Mouse (Mus musculus): ENCODE data around the gene H6pd. TPM values are rescaled to one million over a fixed set of nuclear protein-coding genes. Genes with fewer than 3 reads are reported as not detected.

Gene H6pd
- total RNA-seq, 2 experiments from 2014 or later = 10.8 to 12.0 TPM

DNA sequence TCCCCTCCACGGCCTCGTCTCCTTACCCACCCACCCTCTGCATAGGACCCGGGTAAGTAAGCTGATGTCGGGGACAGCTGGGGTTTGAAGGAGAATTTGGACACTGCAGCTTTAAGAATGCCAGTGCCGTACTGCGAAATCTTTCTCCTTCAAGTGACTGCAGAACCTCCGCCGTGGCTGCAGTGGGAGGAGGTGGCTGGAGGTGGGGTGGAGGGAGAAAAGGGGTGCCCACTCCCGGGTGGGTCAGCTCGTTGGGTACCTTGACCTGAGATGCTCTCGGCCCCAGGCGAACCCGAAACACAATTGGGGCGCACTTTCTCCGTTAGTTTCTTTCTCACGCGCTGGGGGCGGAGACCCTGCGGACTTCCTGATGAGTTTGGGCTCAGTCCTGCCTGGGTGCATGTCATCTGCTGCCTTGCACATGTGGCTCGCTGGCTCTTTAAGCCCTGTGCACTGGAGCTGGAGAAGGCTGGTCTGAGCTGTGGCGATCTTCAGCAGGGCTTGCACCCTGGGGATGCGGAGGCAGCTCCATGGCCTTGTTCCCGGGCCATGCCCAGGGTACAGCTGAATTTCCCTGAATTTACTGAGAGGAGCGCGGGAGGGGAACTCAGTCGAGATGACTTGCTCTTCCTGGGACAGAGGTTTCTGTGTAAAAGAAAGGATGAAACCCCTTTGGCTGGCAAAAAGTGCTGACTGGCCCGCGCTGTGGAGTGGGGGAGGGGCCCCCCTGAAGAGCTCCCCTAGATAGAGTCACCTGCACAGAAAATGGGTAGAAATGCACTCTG is 21.8 kb upstream of the H6pd start:
- peak; percentile 47 to 74 for DNase-seq (ENCODE audit: low spot score in 2 of 2)
- intact Hi-C loops (cut with DNase I) = loop anchor here (1.0 kb wide), 1 partner anchor 189 kb away; no protein-coding TSS in a partner anchor

DNA sequence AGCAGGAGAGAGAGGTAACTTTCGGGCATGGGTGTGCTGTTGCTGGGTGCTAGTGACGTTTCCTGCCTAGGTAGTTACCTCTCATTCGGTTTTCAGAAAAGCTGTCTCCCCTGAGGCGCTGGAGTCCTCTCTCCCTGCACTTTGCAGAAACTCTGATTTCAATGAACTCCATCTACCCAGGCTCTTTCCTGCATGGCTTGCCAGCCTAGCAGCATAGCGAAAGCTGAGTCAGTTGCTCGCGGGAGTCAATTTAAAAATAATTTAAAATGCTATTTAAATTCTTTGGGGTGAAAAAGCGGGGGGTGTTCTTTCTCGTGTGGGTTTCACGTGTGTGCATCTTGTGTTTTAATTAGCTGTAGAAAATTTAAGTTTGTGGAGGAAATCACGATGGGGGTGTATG is 21.1 kb upstream of the H6pd start:
- peak; percentile 43 to 83 for DNase-seq (ENCODE audit: low spot score in 2 of 2)
- intact Hi-C loops (cut with DNase I) = loop anchor here (1.0 kb wide), 1 partner anchor 189 kb away; no protein-coding TSS in a partner anchor

DNA sequence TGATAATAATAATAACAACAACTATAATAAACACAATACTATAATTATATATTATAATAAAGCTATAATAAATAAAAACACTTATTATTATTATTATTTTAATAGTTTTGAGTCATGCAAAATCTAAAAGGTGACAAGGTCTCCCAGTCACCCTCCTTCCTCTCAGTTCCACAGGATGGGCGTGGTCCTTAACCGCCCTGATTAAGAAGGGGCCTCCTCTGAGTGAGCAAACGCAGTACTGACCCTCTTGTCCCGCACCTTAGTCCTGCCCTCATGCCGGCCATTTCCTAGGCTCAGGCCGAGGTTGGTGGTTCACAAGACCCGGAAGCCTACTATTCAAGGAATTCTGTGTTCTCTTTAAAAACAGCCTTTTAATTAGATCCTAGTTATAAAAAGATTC is 14.7 kb upstream of the H6pd start:
- no peak for DNase-seq (ENCODE audit: low spot score in 2 of 2)
- intact Hi-C loops (cut with DNase I) = no loop called here

DNA sequence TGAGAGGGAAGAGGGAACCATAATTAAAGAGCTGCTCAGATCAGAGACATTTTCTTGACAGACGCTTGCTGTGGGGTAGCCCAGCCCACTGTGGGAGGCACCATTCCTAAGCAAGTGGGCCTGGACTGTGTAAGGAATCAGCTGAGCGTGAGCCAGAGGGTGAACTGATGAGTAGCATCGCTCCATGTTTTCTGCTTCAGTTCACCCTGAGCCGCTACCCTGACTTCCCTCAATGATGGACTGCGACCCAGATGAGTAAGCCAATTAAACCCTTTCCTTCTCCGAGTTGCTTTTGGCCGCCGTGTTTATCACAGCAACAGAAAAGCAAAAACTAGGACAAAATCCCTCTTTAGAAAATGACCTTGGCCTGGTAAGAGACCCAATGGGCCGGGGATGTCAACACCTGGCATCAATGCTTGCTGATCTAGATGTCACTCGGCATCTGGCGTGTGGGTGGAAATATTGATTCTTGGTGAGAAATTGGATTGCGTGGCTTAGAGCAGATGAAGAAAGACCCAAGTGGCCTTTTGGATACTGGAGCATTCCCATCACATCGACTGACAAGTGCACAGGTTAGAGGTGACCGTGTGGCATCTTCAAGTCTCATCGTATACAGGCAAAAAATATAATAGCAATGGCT is 11.0 kb upstream of the H6pd start:
- intact Hi-C loops (cut with DNase I) = no loop called here

DNA sequence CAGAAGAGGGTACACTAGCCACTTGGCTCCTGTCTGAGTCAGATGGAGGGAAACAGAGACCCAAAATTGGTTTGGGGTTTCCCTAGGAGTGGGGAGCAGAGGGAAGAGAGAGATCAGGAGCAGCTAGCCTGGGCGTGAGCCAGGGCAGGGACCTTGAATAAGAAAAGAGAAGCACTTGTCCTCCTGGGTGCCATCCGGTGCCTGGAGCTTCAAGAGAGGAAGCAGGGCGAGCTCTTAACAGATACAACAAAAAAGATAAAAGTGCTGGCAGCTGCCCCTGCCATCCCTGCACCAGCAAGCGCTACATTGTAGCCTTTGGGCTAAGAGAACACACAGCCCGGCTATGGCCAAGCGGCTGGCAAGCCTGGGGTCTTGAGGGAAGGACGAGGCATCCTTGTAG is 6.6 kb upstream of the H6pd start:
- no peak for DNase-seq (ENCODE audit: low spot score in 2 of 2)
- intact Hi-C loops (cut with DNase I) = no loop called here

More for the DNA sequence above, 11.0 kb upstream of the H6pd start:
- DNase-seq (ENCODE audit: low spot score in 2 of 2) = no peak

DNA sequence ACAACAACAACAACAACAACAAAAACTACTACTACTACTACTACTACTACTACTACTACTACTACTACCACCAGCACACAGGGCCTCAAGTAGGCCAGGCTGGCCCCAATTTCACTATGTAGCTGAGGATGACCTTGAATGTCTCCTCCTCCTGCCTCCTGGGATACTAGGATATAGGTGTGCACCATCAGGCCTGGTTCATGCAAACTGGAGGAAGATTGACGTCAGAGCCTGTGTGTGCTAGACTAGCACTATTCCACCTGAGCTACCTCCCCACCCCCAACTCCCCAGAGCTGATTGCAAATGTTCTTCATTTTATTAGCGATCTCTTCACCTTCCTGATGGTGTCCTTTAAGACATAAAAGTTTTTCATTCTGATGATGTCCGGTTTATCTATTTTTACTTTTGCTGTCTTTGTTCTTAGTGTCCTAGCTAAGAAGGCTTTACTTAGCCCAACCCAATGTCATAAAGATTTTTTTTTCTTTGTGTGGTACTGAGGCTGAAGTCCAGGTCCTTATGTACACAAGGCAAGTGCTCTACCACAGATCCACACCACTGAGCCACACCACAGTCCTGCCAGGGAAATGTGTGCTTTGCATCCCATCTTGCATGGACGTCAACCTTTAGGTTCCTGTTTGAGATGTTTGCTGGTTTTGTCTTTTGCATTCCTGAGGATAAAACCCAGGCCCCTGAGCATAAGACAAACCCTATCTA is 5.7 kb upstream of the H6pd start:
- DNase-seq (ENCODE audit: low spot score in 2 of 2) = no peak
- intact Hi-C loops (cut with DNase I) = no loop called here

DNA sequence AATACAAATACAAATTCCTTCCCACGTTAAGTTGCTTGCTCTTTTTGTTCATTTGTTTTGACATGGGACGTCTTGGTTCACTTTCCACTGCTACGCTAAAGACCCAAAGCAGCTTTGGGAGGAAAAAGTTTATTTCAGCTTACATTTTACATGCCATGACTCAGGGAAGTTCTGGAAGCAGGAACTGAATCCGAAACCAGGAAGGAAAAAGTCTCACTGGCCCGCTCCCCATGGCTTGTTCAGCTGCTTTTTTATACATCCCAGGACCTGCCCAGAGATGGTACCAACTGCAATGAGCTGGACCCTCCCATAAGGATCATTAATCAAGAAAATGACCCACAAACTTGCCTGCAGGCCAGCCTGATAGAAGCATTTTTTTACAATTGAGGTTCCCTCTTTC is 5.0 kb upstream of the H6pd start:
- intact Hi-C loops (cut with DNase I) = no loop called here
- no peak for DNase-seq (ENCODE audit: low spot score in 2 of 2)

DNA sequence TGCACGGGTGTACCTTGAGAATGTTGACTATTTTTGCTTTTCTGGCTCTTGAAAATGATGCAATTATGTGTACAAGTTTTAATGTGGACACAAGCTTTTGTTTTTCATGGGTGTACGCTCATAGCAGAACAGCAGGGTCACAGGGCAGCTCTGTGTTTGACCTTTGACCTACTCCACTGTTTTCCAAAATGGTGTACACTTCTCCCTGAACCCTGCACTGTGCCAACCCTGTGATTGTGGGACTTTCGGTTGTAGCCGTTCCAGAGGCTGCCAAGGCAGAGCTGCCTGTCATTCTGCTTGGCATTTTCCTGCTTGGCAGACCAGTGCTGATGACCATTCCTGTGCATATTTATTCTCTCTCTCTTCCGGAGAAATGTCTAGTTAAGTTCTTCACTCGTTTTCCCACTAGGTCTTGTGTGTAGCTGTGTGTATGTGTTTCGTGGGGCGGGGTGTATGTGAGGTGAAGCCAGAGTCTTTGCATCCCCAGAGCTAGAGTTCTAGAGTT is 4.4 kb upstream of the H6pd start:
- DNase-seq (ENCODE audit: low spot score in 2 of 2) = no peak
- intact Hi-C loops (cut with DNase I) = no loop called here

DNA sequence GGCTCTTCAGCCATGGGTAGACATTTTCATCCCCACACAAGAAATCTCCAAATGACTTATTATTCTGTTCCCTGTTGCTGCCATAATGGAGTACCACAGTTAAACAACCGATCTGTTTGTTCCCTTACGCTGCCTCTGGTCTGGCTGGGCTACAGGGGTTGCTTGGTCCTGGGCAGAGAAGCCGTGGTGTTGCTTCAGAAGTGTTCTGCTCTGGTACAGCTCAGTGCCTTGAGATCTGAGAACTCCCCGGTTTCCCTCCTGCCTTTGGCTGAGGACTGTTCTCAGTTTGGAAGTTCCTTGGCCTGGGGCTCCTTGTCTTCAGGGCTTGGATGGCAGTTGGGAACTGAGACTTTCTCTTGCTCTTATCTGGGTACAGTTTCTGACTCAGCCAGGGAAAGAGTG is 3.5 kb upstream of the H6pd start:
- DNase-seq (ENCODE audit: low spot score in 2 of 2) = no peak
- intact Hi-C loops (cut with DNase I) = no loop called here

DNA sequence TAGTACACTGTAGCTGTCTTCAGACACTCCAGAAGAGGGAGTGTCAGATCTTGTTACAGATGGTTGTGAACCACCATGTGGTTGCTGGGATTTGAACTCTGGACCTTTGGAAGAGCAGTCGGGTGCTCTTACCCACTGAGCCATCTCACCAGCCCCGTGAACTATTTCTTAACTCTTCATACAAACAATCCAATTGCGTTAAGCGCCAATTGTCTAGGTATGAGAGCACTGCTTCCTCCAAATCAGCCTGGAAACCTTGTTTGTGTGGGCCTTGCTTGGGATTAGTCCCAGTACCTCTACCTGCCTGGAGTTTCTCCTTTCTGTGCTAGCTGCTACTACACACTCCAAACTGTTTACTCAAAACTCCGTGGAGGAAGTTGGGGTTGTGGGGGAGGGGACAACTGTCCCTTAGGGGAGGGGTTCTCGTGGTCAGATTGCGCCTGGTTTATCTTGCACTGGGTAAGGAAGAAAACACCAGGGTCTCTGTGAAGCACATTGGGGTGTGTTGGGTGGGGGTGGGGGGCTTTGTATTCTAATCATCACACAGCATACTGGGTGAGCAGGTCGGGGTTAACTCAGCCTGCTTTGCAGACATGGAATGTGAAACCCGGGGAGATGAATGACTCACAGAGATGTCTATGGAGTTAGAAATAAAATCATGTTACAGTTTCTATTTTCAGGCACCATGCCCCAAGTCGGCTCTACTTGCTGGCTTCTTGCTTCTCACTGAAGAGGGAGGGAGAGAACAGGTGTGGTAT is 2.9 kb upstream of the H6pd start:
- peak in 1 of 2 experiments; percentile 68 for DNase-seq (ENCODE audit: low spot score in 2 of 2)
- intact Hi-C loops (cut with DNase I) = no loop called here

DNA sequence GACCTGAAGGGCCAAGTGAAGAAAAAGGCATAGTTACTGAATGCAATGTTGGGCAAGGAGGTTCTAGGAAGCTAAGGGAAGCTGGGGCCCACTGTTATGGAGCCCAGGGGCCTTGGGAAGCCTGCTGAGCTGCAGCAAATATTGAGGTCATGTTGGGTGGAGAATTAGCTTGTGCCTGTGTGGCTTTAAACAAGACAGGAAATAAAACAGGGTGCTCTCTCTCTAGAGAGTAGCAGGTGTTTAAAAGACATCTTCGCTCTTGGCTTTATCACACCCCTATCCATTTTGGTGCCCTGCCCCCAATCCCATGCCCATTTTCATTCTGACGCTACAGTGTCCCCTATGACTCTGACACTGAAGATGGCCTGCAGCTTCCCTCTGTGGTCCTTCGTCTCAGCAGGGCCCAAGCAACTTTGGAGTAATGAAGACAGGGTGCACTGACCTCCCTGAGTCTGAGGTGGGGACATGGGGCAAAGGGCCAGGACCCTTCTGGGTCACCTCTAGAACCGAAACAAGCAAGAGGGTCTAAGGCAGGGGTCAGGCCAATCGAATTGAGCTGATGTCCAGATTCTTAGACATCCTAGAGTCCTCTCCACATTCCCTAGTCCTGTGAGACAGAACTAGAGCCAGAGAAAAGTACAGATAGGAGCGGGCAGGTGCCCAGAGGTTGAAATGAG is 1.4 kb upstream of the H6pd start:
- no peak for DNase-seq (ENCODE audit: low spot score in 2 of 2)
- intact Hi-C loops (cut with DNase I) = no loop called here

DNA sequence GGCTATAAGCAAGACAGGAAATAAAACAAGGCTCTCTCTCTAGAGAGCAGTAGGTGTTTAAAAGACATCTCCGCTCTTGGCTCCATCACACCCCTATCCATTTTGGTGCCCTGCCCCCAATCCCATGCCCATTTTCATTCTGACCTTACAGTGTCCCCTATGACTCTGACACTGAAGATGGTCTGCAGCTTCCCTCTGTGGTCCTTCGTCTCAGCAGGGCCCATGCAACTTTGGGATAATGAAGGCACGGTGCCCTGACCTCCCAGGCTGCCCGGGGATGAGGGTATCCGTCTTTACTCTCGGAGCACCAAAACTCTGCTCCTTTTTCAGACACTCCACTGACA is 736 bp upstream of the H6pd start:
- no peak for DNase-seq (ENCODE audit: low spot score in 2 of 2)
- intact Hi-C loops (cut with DNase I) = no loop called here

DNA sequence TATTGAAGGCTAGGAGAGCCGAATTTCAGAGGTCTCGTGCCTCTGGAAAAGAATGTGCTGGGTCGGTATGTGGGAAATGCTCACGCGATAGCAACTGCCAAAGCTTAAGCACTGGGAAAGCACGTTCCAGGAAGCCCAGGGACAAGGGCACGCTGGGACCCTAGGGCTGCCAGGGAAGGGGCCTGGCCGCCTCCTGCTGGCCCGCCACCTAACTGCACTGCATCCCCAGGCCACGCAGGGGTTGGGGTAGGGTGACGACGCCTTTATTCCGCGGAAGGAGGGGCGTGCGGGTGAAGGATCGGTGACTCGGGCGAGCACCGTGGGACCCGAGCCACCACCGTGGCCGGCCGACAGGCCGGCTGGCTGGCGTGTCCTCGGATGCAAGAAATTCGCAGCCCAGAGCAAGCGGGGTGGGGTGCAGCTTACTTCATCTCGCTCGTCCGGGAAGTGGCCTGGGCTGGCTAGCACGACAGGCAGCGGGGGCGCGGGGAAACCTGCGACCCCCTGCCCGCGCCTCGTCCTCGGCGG is 434 bp downstream of the H6pd start:
- DNase-seq (ENCODE audit: low spot score in 2 of 2) = peak; percentile 49 to 50
- intact Hi-C loops (cut with DNase I) = no loop called here

DNA sequence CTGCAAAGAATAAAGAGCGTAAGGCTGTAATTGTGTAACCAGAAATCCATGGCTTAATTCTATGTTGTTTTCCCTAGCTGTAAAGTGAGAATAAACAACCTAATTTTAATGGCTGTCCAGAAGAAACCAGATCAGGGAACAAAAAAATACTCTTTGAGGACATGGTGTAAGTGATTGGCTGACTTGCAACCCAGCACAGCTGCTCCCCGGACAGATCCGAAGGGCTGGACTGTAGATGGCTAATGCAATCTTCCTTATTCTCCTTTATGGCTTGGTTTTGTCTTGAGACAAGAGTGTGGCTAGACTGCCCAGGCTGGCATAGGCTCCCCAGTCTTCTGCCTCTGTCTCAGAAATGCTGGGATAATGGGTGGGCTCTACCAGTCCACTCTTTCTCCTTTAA is 1.4 kb downstream of the H6pd start:
- intact Hi-C loops (cut with DNase I) = no loop called here
- DNase-seq (ENCODE audit: low spot score in 2 of 2) = no peak

DNA sequence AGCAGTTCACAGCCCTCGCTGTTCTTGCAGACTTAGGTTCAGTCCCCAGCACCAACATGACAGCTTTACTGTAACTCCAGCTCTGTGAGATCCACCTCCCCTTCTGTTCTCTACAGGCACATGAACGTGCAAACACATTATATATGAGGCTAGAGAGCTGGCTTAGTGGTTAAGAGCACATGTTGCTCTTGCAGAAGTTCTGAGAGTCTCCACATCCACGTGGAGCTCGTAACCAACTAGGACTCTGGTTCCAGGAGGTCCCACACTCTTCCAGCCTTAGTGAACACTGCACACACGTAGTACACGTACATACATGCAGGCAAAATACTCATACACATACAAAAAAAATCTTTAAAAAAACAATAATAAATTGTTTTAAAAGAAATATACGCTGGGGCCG is 1.8 kb downstream of the H6pd start:
- DNase-seq (ENCODE audit: low spot score in 2 of 2) = no peak
- intact Hi-C loops (cut with DNase I) = no loop called here

DNA sequence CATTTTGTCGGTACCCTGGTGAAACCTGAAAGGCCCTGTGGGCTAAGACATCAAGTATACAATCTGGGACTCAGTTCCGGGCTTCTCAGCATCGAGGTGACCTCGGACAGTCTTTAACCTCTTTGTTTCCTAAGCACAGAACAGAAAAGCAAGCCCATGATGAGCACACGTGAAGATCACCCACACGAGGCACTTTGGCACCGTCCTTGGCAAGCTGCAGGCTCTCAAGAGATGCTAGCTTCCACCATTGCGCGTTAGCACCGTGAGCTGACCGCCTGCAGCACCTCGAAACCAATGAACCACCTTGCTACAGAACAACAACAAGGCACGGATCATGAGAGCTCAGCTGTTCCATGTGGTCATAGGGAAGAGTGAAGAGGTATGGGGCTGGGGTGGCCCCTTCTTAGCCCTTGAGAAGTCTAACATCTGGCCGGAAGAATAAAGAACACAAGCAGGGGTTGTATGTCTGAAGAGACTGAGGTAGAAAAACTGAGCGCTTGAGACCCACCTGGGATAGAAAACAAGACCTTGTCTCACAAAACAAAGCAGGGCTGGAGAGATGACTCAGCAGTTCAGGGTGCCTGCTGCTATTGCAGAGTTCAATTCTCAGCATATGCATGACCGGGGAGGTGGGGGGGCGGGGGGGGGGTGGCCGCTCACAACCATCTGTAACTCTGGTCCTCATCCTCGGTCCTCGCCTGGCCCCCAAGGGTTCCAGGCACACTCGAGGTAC is 2.5 kb downstream of the H6pd start:
- no peak for DNase-seq (ENCODE audit: low spot score in 2 of 2)
- intact Hi-C loops (cut with DNase I) = no loop called here

DNA sequence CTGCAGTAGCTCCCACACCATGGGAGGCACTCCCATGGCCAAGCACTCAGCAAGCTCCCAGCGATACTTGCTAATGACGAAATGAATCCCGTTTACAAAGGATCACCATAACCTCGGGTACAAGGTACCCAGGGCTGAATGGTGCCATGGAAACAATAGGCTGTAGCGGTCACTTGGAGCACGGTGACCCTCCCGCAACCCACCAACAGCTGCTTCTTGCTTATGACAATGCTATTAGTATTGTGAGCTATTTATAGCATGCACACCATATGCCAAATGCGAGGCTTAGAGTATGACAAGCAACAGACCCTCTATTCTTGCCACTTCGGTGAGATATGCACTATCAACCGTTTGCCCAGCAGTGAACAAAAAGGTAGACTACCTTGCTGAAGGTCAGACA is 3.6 kb downstream of the H6pd start:
- DNase-seq (ENCODE audit: low spot score in 2 of 2) = no peak
- intact Hi-C loops (cut with DNase I) = no loop called here

DNA sequence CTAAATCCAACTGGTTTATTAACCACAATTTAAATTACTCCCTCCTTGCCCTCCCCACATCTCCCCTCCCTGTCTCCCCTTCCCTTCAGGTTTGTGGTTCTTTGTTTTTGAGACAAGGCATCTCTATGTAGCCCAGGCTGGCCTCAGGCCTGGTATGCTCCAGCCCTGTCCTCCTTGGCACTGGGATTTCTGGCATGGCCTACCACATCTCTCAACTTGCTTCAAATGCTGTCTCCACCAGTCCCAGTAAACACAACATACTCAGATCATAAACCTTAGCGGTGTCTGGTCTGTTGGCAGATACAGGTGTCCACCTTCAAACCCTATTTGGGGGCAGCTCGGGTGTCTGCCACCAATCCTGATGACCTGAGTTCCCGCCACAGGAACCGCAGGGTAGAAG is 5.2 kb downstream of the H6pd start:
- no peak for DNase-seq (ENCODE audit: low spot score in 2 of 2)
- intact Hi-C loops (cut with DNase I) = no loop called here

Measured in left cerebral cortex, postnatal 25 days (tissue).